Mouse (Mus musculus) lung, postnatal 0 days (tissue): ENCODE data around the gene Cdipt. TPM values are rescaled to one million over a fixed set of nuclear protein-coding genes. Genes with fewer than 3 reads are reported as not detected.

Experiments used
- ATAC-seq: fragments of 200-750 bp; cut with Nextera tagmentation; 2 replicates; pipeline ENCODE4 v1.8.0; 2017; ENCODE audit warnings: moderate library complexity
- DNase-seq: peaks from one replicate; pipeline ENCODE4 v3.0.0-alpha.2; 2016; ENCODE audit warnings: low spot score
- H3K27ac ChIP-seq: fragments of 300-500 bp; sonication (generic); 2 replicates; pipeline ENCODE4 v1.5.1; 2014; ENCODE audit warnings: antibody characterized with exemption, mild to moderate bottlenecking, low read length, mixed read lengths
- H3K27me3 ChIP-seq: fragments of 300-500 bp; sonication (generic); replicated peaks from 2 replicates; pipeline ENCODE4 v1.6.1; 2014; ENCODE audit warnings: low read length, mixed read lengths; ENCODE audit not compliant: insufficient read depth
- H3K36me3 ChIP-seq: fragments of 300-500 bp; sonication (generic); 2 replicates; pipeline ENCODE4 v1.6.1; 2014; ENCODE audit warnings: low read length, mixed read lengths; ENCODE audit not compliant: insufficient read depth
- H3K4me1 ChIP-seq: fragments of 300-500 bp; sonication (generic); 2 replicates; pipeline ENCODE4 v1.6.1; 2014; ENCODE audit warnings: antibody characterized with exemption, low read depth, low read length, mixed read lengths; ENCODE audit not compliant: insufficient read depth
- H3K4me2 ChIP-seq: fragments of 300-500 bp; sonication (generic); replicated peaks from 2 replicates; pipeline ENCODE4 v1.6.1; 2014; ENCODE audit warnings: low read depth, mild to moderate bottlenecking, low read length, moderate library complexity, mixed read lengths
- H3K4me3 ChIP-seq: fragments of 300-500 bp; sonication (generic); 2 replicates; pipeline ENCODE4 v1.5.1; 2014; ENCODE audit warnings: low read depth, low read length
- H3K9ac ChIP-seq: fragments of 300-500 bp; sonication (generic); replicated peaks from 2 replicates; pipeline ENCODE4 v1.6.1; 2014; ENCODE audit warnings: low read depth, mild to moderate bottlenecking
- H3K9me3 ChIP-seq: fragments of 300-500 bp; sonication (generic); 2 replicates; pipeline ENCODE4 v1.6.1; 2016; ENCODE audit warnings: low read length, mixed read lengths
- CTCF ChIP-seq: IDR thresholded peaks from 2 replicates; pipeline ENCODE4 v1.5.1; 2016; ENCODE audit warnings: antibody characterized with exemption, mild to moderate bottlenecking
- EP300 ChIP-seq: IDR thresholded peaks from 2 replicates; pipeline ENCODE4 v1.6.1; 2016; ENCODE audit warnings: antibody characterized with exemption, mild to moderate bottlenecking, control low read depth
- WGBS: fragments of 180-500 bp; shearing (Covaris S2); extraction: QIAGEN DNeasy Blood & Tissue Kit; methylation state at CpG from one replicate; pipeline ENCODE4 v1.1.7; 2014; 5-methylcytosine and 5-hydroxymethylcytosine counted together
- polyA plus RNA-seq: library from polyadenylated mRNA; unstranded; fragments of >200 nt; fragmentation: Nextera tagmentation; extraction: Ambion mirVana; gene quantifications from 2 replicates; pipeline ENCODE4 v1.2.1, GENCODE M21; 2015

Gene Cdipt
- polyA plus RNA-seq, 1 experiment from 2014 or later, result 164 TPM

DNA sequence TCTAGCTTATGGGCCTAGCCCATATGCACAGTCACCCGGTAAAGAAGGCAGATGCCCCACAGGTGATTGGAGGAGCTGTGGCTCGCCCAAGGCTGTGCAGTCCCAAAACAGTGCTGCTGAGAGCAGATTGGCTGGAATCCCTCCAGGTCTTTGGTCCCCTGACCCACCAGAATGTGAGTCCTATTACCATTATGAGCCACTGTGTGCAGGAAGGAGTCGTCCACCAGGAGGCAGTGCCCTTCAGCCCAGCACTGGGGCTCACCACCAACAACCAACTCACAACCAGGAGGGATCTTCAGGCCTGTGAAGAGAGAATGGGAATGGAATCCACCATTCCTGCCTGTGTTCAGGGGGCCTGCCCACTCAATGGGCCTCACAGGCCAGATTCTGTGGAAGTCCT is 29.2 kb upstream of the Cdipt start:
- DNase-seq, result peak; percentile 56
- ATAC-seq, result peak; percentile 42; the same call in 1 of the 2 replicates
- no peak overlapping the region for H3K4me3 ChIP-seq

DNA sequence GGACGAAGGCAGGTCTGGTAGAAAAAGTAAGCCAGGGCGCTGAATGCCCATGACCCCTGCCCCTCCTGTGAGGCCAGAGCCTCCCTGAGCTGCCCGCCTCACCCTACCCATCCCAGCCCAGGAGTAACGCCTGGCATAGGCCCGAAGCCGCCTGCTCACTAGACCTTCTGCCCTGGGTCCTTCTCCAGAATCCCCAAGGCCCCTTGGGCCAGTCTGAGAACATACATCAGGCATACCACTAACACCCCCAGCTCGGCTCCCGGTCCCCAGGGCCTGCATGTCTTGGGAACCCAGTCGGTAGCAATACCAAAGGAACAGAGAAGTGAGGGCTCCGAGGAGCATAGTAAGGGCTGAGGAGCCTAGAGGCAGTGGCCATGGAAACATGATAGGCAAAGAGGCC is 27.1 kb upstream of the Cdipt start:
- H3K9ac ChIP-seq, result no peak overlapping the region
- no peaks in the 10 kb centered on the region; the same call in 1 of the 2 replicates for H3K36me3 ChIP-seq
- no peaks in the 10 kb centered on the region for H3K9me3 ChIP-seq
- peaks cover 13% of the 10 kb centered on the region for H3K27me3 ChIP-seq
- no peak overlapping the region for H3K4me2 ChIP-seq
- ATAC-seq, result no peak
- 78% methylated on average over 9 of the region's 10 CpGs for WGBS
- no peak overlapping the region for H3K4me3 ChIP-seq
- peaks cover 5% of the 10 kb centered on the region; the same call in 1 of the 2 replicates for H3K4me1 ChIP-seq
- TF ChIP-seq EP300 (no peak), CTCF (no peak)
- DNase-seq, result no peak
- H3K27ac ChIP-seq, result no peak overlapping the region

More for the DNA sequence above, 29.2 kb upstream of the Cdipt start:
- Histone ChIP-seq H3K4me1 (peaks cover 5% of the 10 kb centered on the region; the same call in 1 of the 2 replicates), H3K4me2 (no peak overlapping the region), H3K9ac (no peak overlapping the region), H3K9me3 (no peaks in the 10 kb centered on the region), H3K27ac (no peak overlapping the region), H3K27me3 (peaks cover 13% of the 10 kb centered on the region), H3K36me3 (no peaks in the 10 kb centered on the region; the same call in 1 of the 2 replicates)
- 42% methylated on average over 3 of the region's 3 CpGs for WGBS
- TF ChIP-seq EP300, result no peak
- TF ChIP-seq CTCF, result peak; percentile 84

GRCm38 (mm10) chr7:126949403-126949792 is 26.3 kb upstream of the Cdipt start, which contains the start of gene Asphd1:
Asphd1 (minus strand) TSS chr7:126949582.
- Histone ChIP-seq H3K4me2 (peak within 1 kb of the TSS; percentile 87), H3K27ac (no peak within 1 kb of the TSS), H3K4me1 (peaks cover 5% of the 10 kb centered on the region; the same call in 1 of the 2 replicates), H3K4me3 (peak within 1 kb of the TSS; percentile 38), H3K36me3 (no peaks in the 10 kb centered on the region; the same call in 1 of the 2 replicates), H3K9me3 (no peaks in the 10 kb centered on the region), H3K27me3 (peaks cover 13% of the 10 kb centered on the region), H3K9ac (no peak within 1 kb of the TSS)
- 1% methylated on average over 18 of the region's 21 CpGs for WGBS
- ATAC-seq (peak; percentile 2; the same call in 1 of the 2 replicates), DNase-seq (no peak)
- TF ChIP-seq EP300 (no peak), CTCF (no peak)

- 2% methylated on average over 40 of the region's 42 CpGs for WGBS
- no peaks in the 10 kb centered on the region for H3K9me3 ChIP-seq
- no peaks in the 10 kb centered on the region; the same call in 1 of the 2 replicates for H3K36me3 ChIP-seq
- no peak within 1 kb of the TSS for H3K27ac ChIP-seq
- peaks cover 13% of the 10 kb centered on the region for H3K27me3 ChIP-seq
- peak; percentile 13; the same call in 1 of the 2 replicates for TF ChIP-seq CTCF
- no peak for TF ChIP-seq EP300
- peak within 1 kb of the TSS; percentile 87 for H3K4me2 ChIP-seq
- H3K9ac ChIP-seq, result no peak within 1 kb of the TSS
- ATAC-seq (peak; percentile 95), DNase-seq (peak; percentile 87)
- H3K4me3 ChIP-seq, result peak within 1 kb of the TSS; percentile 38
- H3K4me1 ChIP-seq, result peaks cover 5% of the 10 kb centered on the region; the same call in 1 of the 2 replicates
Observed at GRCm38 (mm10) chr7:126949793-126950646, 25.7 kb upstream of the Cdipt start, which contains the start of gene Sez6l2. Sez6l2 (plus strand) TSS chr7:126950563.

DNA sequence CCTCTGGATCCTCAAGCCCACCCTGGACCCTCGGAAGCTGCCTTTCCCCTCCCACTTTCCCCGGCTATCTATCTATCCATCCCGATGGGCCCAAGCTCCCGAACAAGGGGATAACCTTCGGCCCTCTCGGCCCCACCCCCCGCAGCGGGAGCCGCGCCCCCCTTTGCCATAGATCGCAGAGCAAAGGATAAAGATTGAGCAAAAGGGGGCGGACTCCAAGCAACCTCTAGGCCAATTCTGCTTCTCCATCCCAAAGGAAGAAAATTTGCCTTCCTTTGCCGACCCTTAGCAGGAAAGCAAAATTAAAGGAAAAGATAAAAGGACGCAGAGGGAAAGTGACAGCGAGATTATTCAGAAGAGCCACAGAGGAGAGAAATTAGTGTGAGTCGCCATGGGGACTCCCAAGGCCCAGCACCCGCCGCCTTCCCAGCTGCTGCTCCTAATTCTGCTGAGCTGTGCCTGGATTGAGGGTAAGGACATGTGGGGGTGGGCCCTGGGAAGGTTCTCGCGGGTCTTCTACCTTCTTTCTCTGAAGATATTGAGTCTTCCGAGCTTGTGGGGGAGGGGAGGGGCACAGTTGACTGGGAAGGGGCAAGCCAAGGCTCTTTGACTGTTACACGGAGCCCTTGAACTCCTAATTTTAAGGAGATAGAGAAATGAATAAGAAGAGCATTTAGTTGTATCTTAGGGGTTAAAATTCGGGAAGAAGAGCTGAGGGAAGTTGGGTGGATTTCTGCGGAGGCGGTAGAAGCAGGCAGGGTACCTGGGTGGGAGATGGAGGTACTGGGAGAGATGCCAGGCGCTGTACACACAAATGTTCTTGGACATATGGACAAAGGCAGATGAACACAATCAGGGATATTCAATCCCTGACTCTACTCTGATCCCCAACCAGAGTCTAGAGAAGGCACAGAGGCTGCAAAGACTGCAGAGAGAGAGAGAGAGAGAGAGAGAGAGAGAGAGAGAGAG is 24.8 kb upstream of the Cdipt start:
- Histone ChIP-seq H3K4me3 (no peak overlapping the region), H3K4me2 (no peak overlapping the region), H3K9me3 (no peaks in the 10 kb centered on the region), H3K9ac (no peak overlapping the region), H3K27ac (no peak overlapping the region), H3K36me3 (no peaks in the 10 kb centered on the region), H3K27me3 (peaks cover 13% of the 10 kb centered on the region), H3K4me1 (peaks cover 5% of the 10 kb centered on the region; the same call in 1 of the 2 replicates)
- no peak for DNase-seq
- TF ChIP-seq CTCF, result no peak
- TF ChIP-seq EP300, result no peak
- no peak for ATAC-seq
- WGBS, result 6% methylated on average over 26 of the region's 26 CpGs
